Mouse (Mus musculus): ENCODE measurements around the gene Clip1. TPM values are rescaled to one million over a fixed set of nuclear protein-coding genes. Genes with fewer than 3 reads are reported as not detected.

Gene Clip1
- 36.5 TPM for polyA plus RNA-seq (2015; fragmentation: Illumina TruSeq; extraction: RNeasy Lipid Tissue Mini Kit (QIAGEN cat#74804); ENCODE audit: insufficient read depth, low replicate concordance)

DNA sequence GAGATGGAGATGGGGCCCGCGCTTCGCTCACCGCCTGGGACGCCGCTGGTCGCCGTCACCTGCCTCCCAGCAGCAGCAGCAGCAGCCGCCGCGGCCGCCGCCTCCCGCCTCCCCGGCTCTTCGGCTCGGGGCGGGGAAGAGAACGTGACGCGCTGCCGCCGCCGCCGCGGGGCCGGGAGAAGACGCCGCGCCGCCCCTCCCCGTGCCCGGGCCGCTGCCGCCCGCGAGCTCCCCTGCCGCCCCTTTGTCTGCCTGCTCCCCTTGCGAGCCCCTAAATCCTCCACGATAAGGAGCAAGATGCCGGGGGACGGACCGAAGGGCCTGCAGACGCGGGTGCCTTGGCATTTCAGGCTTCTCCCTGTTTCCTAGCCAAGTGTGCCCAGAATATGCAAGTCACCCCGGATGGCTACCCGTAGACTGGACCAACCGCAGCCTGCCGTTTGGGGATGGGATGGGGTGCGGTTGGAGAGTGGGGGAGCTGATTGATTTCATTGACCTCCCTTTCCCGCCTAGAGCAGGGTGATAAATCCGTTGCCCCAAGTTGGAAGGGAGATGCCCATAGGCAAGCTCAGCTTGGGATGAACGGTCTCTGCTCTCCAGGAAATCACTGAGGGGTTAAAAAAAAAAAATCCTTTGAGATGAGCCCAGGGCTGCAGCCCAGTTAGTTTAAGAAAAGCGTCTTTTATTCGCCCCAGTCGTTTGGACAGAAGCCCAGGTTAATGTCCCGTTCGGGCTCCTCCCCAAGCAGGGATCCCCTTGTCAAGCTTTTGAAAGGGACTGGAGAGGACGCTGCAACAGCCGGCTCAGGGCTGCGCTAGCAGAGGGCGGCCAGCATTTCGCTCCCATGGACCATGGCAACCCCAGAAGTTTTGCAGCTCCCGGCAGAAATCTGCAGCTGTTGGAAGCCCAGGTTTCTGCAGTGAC is at the start of gene Clip1:
TSS of gene Clip1 (minus strand) at position 398 of the 924 bp plus-strand sequence.

DNA sequence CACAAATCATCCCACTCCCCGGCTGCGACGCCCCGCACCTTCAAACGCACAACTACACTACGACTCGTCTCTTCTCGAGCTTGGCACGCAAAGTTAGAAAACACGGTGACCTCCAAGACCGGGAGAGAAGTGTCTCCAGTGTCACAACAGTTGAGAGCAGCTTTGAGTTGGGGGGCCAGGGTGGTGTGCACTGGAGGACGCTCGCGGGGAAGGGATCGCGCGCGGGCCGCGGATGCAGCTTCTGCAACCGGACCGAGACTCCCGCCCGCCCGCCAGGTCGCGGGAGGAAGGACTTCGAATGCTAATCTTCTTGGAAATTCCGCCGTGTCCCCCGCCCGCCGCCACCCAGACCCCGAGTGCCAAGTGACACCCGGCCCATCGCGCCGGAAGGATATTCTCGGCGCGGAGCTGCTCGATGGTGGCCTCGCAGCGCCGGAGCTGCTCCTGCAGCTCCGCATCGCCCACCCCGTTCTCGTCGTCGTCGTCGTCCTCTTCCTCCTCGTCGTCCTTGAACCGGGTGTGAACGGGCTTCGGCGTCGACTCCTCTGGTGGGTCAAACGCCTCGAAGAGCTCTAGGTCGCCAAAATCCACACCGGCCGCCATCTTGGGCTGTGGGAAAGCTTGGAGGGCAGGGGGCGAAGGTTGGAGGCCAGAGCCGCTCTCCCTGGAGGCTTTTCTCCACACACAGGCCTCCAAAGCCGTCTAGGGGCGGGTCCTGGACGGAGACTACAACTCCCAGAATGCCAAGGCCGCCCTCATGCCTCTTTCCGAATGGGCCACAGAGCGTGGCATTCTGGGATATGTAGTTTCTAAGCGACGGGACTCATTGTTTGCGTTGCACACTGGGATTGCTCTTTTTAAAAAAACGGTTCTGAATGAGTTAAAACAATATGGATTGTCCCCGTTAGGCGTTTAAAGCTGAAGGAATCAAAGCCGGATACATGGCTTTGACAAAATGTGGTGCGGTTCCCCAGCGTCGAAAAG is 36.2 kb upstream of the Clip1 start, which contains the start of gene Zcchc8:
TSS of gene Zcchc8 (minus strand) at position 773 of the 984 bp plus-strand sequence.

DNA sequence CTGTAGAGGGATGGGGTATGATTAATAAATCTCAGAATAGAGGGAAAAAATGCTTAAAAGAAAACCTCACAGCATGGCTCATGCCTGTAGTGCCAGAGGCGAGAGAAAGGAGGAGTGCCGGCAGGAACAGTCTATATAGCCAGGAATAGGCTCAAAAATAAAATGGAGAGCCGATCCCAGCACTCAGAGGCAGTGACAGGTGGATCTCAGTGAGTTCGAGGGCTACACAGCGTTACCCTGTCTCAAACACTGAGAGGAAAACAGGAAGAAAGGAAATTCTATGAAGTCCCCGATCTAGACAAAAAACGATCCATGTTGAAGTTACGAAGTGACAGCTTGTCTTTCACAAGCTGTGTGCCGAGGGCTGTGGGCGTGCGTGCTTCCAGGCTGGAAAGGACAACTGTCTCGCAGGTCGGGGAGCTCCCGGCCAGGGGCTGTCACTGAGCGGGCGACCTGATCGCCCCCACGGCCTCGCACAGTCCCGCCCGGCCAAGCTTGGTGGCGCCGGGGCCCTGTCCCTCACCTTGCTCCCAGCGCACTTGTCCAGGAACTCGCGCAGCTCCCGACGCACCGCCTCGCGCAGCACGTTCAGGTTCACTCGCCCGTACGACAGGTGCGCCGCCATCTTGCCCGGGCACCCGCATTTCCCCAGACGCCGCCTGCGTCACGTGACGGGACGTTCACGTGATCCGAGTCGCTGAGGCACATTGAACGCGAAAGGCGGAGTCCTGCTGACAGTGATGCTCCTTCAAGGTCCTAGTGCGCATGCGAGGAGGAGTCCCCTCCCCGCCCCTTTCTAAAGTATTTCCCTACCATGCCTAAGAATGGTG is 111.8 kb downstream of the Clip1 start, which contains the start of gene Vps33a:
TSS of gene Vps33a (minus strand) at position 682 of the 830 bp plus-strand sequence.

Other genes with a start within 250 kb of the Clip1 start
- not detected for gene Lrrc43, start 195.3 kb downstream of the Clip1 start, polyA plus RNA-seq (2015; fragmentation: Illumina TruSeq; extraction: RNeasy Lipid Tissue Mini Kit (QIAGEN cat#74804); ENCODE audit: insufficient read depth, low replicate concordance)
- gene Il31, start 195.1 kb downstream of the Clip1 start, polyA plus RNA-seq (2015; fragmentation: Illumina TruSeq; extraction: RNeasy Lipid Tissue Mini Kit (QIAGEN cat#74804); ENCODE audit: insufficient read depth, low replicate concordance) = not detected
- not detected for gene B3gnt4, start 174.2 kb downstream of the Clip1 start, polyA plus RNA-seq (2015; fragmentation: Illumina TruSeq; extraction: RNeasy Lipid Tissue Mini Kit (QIAGEN cat#74804); ENCODE audit: insufficient read depth, low replicate concordance)
- 92.0 TPM for gene Diablo, start 160.4 kb downstream of the Clip1 start, polyA plus RNA-seq (2015; fragmentation: Illumina TruSeq; extraction: RNeasy Lipid Tissue Mini Kit (QIAGEN cat#74804); ENCODE audit: insufficient read depth, low replicate concordance)
- gene Gm49027, start 159.1 kb downstream of the Clip1 start, polyA plus RNA-seq (2015; fragmentation: Illumina TruSeq; extraction: RNeasy Lipid Tissue Mini Kit (QIAGEN cat#74804); ENCODE audit: insufficient read depth, low replicate concordance) = not detected
- gene Vps33a, start 111.6 kb downstream of the Clip1 start, polyA plus RNA-seq (2015; fragmentation: Illumina TruSeq; extraction: RNeasy Lipid Tissue Mini Kit (QIAGEN cat#74804); ENCODE audit: insufficient read depth, low replicate concordance) = 30.5 TPM
- 87.5 TPM for gene Zcchc8, start 36.5 kb upstream of the Clip1 start, polyA plus RNA-seq (2015; fragmentation: Illumina TruSeq; extraction: RNeasy Lipid Tissue Mini Kit (QIAGEN cat#74804); ENCODE audit: insufficient read depth, low replicate concordance)
- gene Rsrc2, start 64.8 kb upstream of the Clip1 start, polyA plus RNA-seq (2015; fragmentation: Illumina TruSeq; extraction: RNeasy Lipid Tissue Mini Kit (QIAGEN cat#74804); ENCODE audit: insufficient read depth, low replicate concordance) = 274 TPM
- 6.4 TPM for gene Kntc1, start 65.1 kb upstream of the Clip1 start, polyA plus RNA-seq (2015; fragmentation: Illumina TruSeq; extraction: RNeasy Lipid Tissue Mini Kit (QIAGEN cat#74804); ENCODE audit: insufficient read depth, low replicate concordance)
- gene Hcar2, start 180.9 kb upstream of the Clip1 start, polyA plus RNA-seq (2015; fragmentation: Illumina TruSeq; extraction: RNeasy Lipid Tissue Mini Kit (QIAGEN cat#74804); ENCODE audit: insufficient read depth, low replicate concordance) = 10.4 TPM
- 0.94 TPM for gene Hcar1, start 195.4 kb upstream of the Clip1 start, polyA plus RNA-seq (2015; fragmentation: Illumina TruSeq; extraction: RNeasy Lipid Tissue Mini Kit (QIAGEN cat#74804); ENCODE audit: insufficient read depth, low replicate concordance)
- 100 TPM for gene Denr, start 222.6 kb upstream of the Clip1 start, polyA plus RNA-seq (2015; fragmentation: Illumina TruSeq; extraction: RNeasy Lipid Tissue Mini Kit (QIAGEN cat#74804); ENCODE audit: insufficient read depth, low replicate concordance)
- 1.5 TPM for gene Gm43518, start 242.8 kb upstream of the Clip1 start, polyA plus RNA-seq (2015; fragmentation: Illumina TruSeq; extraction: RNeasy Lipid Tissue Mini Kit (QIAGEN cat#74804); ENCODE audit: insufficient read depth, low replicate concordance)
- 9.3 TPM for gene Ccdc62, start 246.1 kb upstream of the Clip1 start, polyA plus RNA-seq (2015; fragmentation: Illumina TruSeq; extraction: RNeasy Lipid Tissue Mini Kit (QIAGEN cat#74804); ENCODE audit: insufficient read depth, low replicate concordance)